Mouse (Mus musculus) liver, adult 2 months (tissue): Measurements from ENCODE around the gene Nup188. TPM values are rescaled to one million over a fixed set of nuclear protein-coding genes. Genes with fewer than 3 reads are reported as not detected.

Experiments used
- DNase-seq: peaks from one replicate; pipeline ENCODE4 v3.0.0-alpha.2; 2011; ENCODE audit warnings: low read depth, low spot score; ENCODE audit errors: extremely low read depth
- H3K27ac ChIP-seq: fragments of 200-500 bp; replicated peaks from 2 replicates; pipeline ENCODE4 v1.5.1; 2012; ENCODE audit warnings: low read depth, mild to moderate bottlenecking, control low read depth, inconsistent platforms, low read length; ENCODE audit not compliant: insufficient read depth
- H3K27me3 ChIP-seq: fragments of 200-500 bp; 2 replicates; pipeline ENCODE4 v1.6.1; 2012; ENCODE audit warnings: mild to moderate bottlenecking, moderate library complexity, low read length, inconsistent platforms; ENCODE audit not compliant: control insufficient read depth, insufficient read depth
- H3K36me3 ChIP-seq: fragments of 200-500 bp; 2 replicates; pipeline ENCODE4 v1.6.1; 2012; ENCODE audit warnings: low read length, inconsistent platforms; ENCODE audit not compliant: control insufficient read depth, insufficient read depth
- H3K4me1 ChIP-seq: fragments of 200-500 bp; 2 replicates; pipeline ENCODE4 v1.6.1; 2011; ENCODE audit warnings: low read length; ENCODE audit not compliant: control insufficient read depth, insufficient read depth
- H3K4me3 ChIP-seq: fragments of 200-500 bp; 2 replicates; pipeline ENCODE4 v1.5.1; 2011; ENCODE audit warnings: low read depth, mild to moderate bottlenecking, control low read depth, low read length, moderate library complexity; ENCODE audit not compliant: insufficient read depth
- H3K79me2 ChIP-seq: fragments of 200-500 bp; 2 replicates; pipeline ENCODE4 v1.6.1; 2012; ENCODE audit warnings: inconsistent platforms, mild to moderate bottlenecking, low read length, moderate library complexity; ENCODE audit not compliant: control insufficient read depth, insufficient read depth
- H3K9ac ChIP-seq: fragments of 200-500 bp; 2 replicates; pipeline ENCODE4 v1.6.1; 2012; ENCODE audit warnings: low read depth, mild to moderate bottlenecking, control low read depth, inconsistent platforms, low read length
- CTCF ChIP-seq: fragments of 200-500 bp; IDR thresholded peaks from 2 replicates; pipeline ENCODE4 v1.5.1; 2011; ENCODE audit warnings: low read depth, low read length, control low read depth
- POLR2A ChIP-seq: fragments of 200-500 bp; IDR thresholded peaks from 2 replicates; pipeline ENCODE4 v1.6.1; 2011; ENCODE audit warnings: low read length, control low read depth; ENCODE audit not compliant: insufficient read depth; ENCODE audit errors: extremely low read depth
- WGBS: fragments of 180-500 bp; shearing (Covaris S2); methylation state at CpG from one replicate; pipeline ENCODE4 v1.1.7; 2018; 5-methylcytosine and 5-hydroxymethylcytosine counted together
- polyA plus RNA-seq: library from polyadenylated mRNA; depleted of rRNA; stranded (reverse); fragments of >200 nt; gene quantifications from 2 replicates; pipeline ENCODE4 v1.2.3, GENCODE M21; 2012
- total RNA-seq: library from RNA; depleted of rRNA; stranded (reverse); fragments of >200 nt; gene quantifications from 2 replicates; pipeline ENCODE4 v1.2.3, GENCODE M21; 2014

Nup188 gene
- total and polyA plus RNA-seq, 2 experiments: 4.1 to 9.6 TPM

GRCm38 (mm10) chr2:30384814-30385213, 98.6 kb downstream of the Nup188 start:
- no peaks in the 10 kb centered on the region for H3K27me3 ChIP-seq
- 84% methylated on average over 5 of the region's 5 CpGs for WGBS

DNA sequence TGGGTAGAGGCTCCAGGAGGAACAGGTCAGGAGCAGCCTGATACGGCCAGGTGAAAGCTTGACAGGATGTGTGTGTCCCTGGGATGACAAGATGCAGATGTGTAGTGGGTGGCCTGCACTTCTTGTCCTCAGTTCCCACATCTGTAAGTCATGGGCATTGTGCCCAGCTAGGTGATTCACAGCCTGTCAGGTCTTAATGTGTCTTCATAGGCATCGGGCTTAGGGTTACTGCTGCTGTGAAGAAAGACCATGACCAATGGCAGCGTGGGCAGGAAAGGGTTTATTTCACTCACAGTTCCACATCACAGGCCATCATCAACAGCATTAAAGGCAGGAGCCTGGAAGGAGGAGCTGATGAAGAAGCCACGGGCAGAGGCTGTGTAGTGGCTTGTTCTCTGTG, 99.4 kb downstream of the Nup188 start:
- TF ChIP-seq CTCF (no peak), POLR2A (no peak)

More at GRCm38 (mm10) chr2:30384814-30385213, 98.6 kb downstream of the Nup188 start:
- no peak for DNase-seq
- Histone ChIP-seq H3K79me2 (no peaks in the 10 kb centered on the region), H3K36me3 (peaks cover 16% of the 10 kb centered on the region), H3K9ac (no peak overlapping the region), H3K4me1 (no peaks in the 10 kb centered on the region), H3K27ac (no peak overlapping the region), H3K4me3 (no peak overlapping the region)
- TF ChIP-seq POLR2A (no peak), CTCF (no peak)

GRCm38 (mm10) chr2:30386913-30387312, 100.7 kb downstream of the Nup188 start:
- no peaks in the 10 kb centered on the region for H3K27me3 ChIP-seq
- H3K4me3 ChIP-seq: no peak overlapping the region
- DNase-seq: peak; percentile 55
- no peaks in the 10 kb centered on the region for H3K79me2 ChIP-seq
- peaks cover 13% of the 10 kb centered on the region for H3K36me3 ChIP-seq
- 83% methylated on average over 9 of the region's 9 CpGs for WGBS
- no peak overlapping the region for H3K9ac ChIP-seq
- no peak overlapping the region for H3K27ac ChIP-seq
- no peak for TF ChIP-seq POLR2A
- no peak for TF ChIP-seq CTCF
- H3K4me1 ChIP-seq: no peaks in the 10 kb centered on the region

More for the DNA sequence above, 99.4 kb downstream of the Nup188 start:
- no peaks in the 10 kb centered on the region for H3K79me2 ChIP-seq
- H3K9ac ChIP-seq: no peak overlapping the region
- H3K4me3 ChIP-seq: no peak overlapping the region
- H3K27ac ChIP-seq: no peak overlapping the region
- DNase-seq: no peak
- whole genome bisulfite sequencing: 91% methylated on average over 4 of the region's 4 CpGs
- H3K36me3 ChIP-seq: peaks cover 16% of the 10 kb centered on the region
- H3K27me3 ChIP-seq: no peaks in the 10 kb centered on the region
- no peaks in the 10 kb centered on the region for H3K4me1 ChIP-seq

DNA sequence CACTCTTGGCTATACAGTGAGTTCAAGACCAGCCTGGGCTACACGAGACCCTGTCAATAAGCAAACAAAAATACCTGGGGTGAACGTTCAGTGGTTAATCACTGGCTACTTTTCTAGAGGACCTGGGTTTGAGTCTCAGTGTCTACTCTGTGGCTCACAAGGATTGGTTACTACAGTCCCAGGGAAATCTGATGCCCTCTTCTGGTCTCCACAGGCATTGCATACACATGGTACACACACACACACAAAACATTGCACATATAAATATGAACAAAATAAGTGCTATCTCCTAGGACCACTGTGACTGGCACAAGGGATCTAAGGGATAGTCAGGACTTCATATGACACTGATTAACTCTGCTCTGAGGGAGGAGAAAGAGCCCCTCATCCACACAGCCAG, 102.8 kb downstream of the Nup188 start:
- 94% methylated on average over 2 of the region's 2 CpGs for WGBS

DNA sequence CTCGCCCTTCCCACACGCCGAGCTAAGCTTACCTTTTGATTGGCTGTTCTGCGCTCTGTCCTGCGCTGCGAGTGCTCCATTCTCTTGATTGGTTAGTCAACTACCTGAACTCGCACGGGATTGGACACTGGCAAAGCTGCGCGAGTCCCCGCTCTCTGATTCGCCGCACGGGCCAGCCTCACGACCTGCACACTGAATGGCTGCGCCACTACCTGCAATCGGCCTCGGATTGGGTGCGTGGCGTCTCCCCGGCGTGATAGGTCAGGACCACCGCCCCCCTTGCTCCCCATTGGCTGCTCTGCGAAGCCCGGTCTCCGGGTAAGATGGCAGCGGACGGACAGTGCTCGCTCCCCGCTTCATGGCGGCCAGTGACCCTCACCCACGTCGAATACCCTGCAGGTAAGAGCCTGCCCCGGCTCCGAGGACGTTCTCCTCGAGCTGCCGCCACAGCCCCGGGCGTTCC, 105.9 kb downstream of the Nup188 start, which contains the start of gene Dolpp1:
Gene Dolpp1, plus strand, starts transcription at position 141 of the 463 bp plus-strand sequence.
- Histone ChIP-seq H3K4me3 (peak within 1 kb of the TSS; percentile 79), H3K4me1 (peaks cover 4% of the 10 kb centered on the region), H3K27ac (peak within 1 kb of the TSS; percentile 77), H3K79me2 (peaks cover 9% of the 10 kb centered on the region; the same call in 1 of the 2 replicates), H3K36me3 (no peaks in the 10 kb centered on the region), H3K27me3 (no peaks in the 10 kb centered on the region), H3K9ac (peak within 1 kb of the TSS; percentile 87)
- TF ChIP-seq CTCF: no peak
- peak; percentile 36; the same call in 1 of the 2 replicates for TF ChIP-seq POLR2A
- WGBS: under 1% methylated on average over 40 of the region's 40 CpGs
- peak; percentile 95 for DNase-seq

More for the DNA sequence above, 102.8 kb downstream of the Nup188 start:
- Histone ChIP-seq H3K27ac (no peak overlapping the region), H3K4me1 (peaks cover 4% of the 10 kb centered on the region), H3K9ac (no peak overlapping the region), H3K27me3 (no peaks in the 10 kb centered on the region), H3K79me2 (peaks cover 6% of the 10 kb centered on the region; the same call in 1 of the 2 replicates), H3K36me3 (peaks cover 4% of the 10 kb centered on the region), H3K4me3 (no peak overlapping the region)
- no peak for DNase-seq
- TF ChIP-seq POLR2A (no peak), CTCF (no peak)
